Mouse (Mus musculus) thymus, adult 2 months (tissue): ENCODE measurements around the gene Adgra3. TPM values are rescaled to one million over a fixed set of nuclear protein-coding genes. Genes with fewer than 3 reads are reported as not detected.

Experiments
- DNase-seq: peaks from one replicate; pipeline ENCODE4 v3.0.0; 2021
- H3K27ac ChIP-seq: fragments of 200-500 bp; 2 replicates; pipeline ENCODE4 v1.5.1; 2012; ENCODE audit warnings: low read length, control low read depth; ENCODE audit not compliant: control insufficient read depth, insufficient read depth
- H3K27me3 ChIP-seq: fragments of 200-500 bp; 2 replicates; pipeline ENCODE4 v1.6.1; 2012; ENCODE audit warnings: mild to moderate bottlenecking, low read length, moderate library complexity, mixed read lengths; ENCODE audit not compliant: control insufficient read depth, insufficient read depth
- H3K36me3 ChIP-seq: fragments of 200-500 bp; 2 replicates; pipeline ENCODE4 v1.6.1; 2012; ENCODE audit warnings: mild to moderate bottlenecking, low read length, moderate library complexity; ENCODE audit not compliant: control insufficient read depth, insufficient read depth
- H3K4me1 ChIP-seq: fragments of 200-500 bp; replicated peaks from 2 replicates; pipeline ENCODE4 v1.6.1; 2012; ENCODE audit warnings: low read length; ENCODE audit not compliant: control insufficient read depth, insufficient read depth
- H3K4me3 ChIP-seq: fragments of 200-500 bp; 2 replicates; pipeline ENCODE4 v1.5.1; 2012; ENCODE audit warnings: mild to moderate bottlenecking, low read length, control low read depth, moderate library complexity; ENCODE audit not compliant: control insufficient read depth, insufficient read depth
- CTCF ChIP-seq: fragments of 200-500 bp; IDR thresholded peaks from 2 replicates; pipeline ENCODE4 v1.5.1; 2012; ENCODE audit warnings: mild to moderate bottlenecking, control low read depth, low read length, moderate library complexity, borderline replicate concordance; ENCODE audit not compliant: control insufficient read depth, poor library complexity, insufficient read depth; ENCODE audit errors: extremely low read depth
- POLR2A ChIP-seq: fragments of 200-500 bp; IDR thresholded peaks from 2 replicates; pipeline ENCODE4 v1.6.1; 2012; ENCODE audit warnings: mild to moderate bottlenecking, low read length, control low read depth, moderate library complexity; ENCODE audit not compliant: control insufficient read depth, poor library complexity, insufficient read depth; ENCODE audit errors: extremely low read depth
- WGBS: fragments of 180-500 bp; shearing (Covaris S2); methylation state at CpG from one replicate; pipeline ENCODE4 v1.1.7; 2018; 5-methylcytosine and 5-hydroxymethylcytosine counted together
- polyA plus RNA-seq: library from polyadenylated mRNA; depleted of rRNA; stranded (reverse); fragments of >200 nt; gene quantifications from 2 replicates; pipeline ENCODE4 v1.2.3, GENCODE M21; 2012

The Adgra3 gene
- polyA plus RNA-seq, 1 experiment: 5.1 TPM

- no peak for DNase-seq
- Histone ChIP-seq H3K27ac (no peak overlapping the region), H3K36me3 (no peaks in the 10 kb centered on the region), H3K4me1 (peaks cover 13% of the 10 kb centered on the region), H3K27me3 (no peaks in the 10 kb centered on the region), H3K4me3 (no peak overlapping the region)
- WGBS: 28% methylated on average over 6 of the region's 6 CpGs
- TF ChIP-seq POLR2A (no peak), CTCF (no peak)
Measured at GRCm38 (mm10) chr5:50024097-50024496, 34.7 kb downstream of the Adgra3 start.

GRCm38 (mm10) chr5:50015987-50016587, 42.7 kb downstream of the Adgra3 start:
- Histone ChIP-seq H3K27me3 (no peaks in the 10 kb centered on the region), H3K36me3 (no peaks in the 10 kb centered on the region), H3K4me1 (no peaks in the 10 kb centered on the region), H3K4me3 (no peak overlapping the region), H3K27ac (no peak overlapping the region)
- no peak for DNase-seq
- WGBS: 54% methylated on average over 5 of the region's 5 CpGs
- TF ChIP-seq CTCF (no peak), POLR2A (no peak)

GRCm38 (mm10) chr5:50015147-50015697, 43.6 kb downstream of the Adgra3 start:
- Histone ChIP-seq H3K4me1 (no peaks in the 10 kb centered on the region), H3K27ac (no peak overlapping the region), H3K4me3 (no peak overlapping the region), H3K36me3 (no peaks in the 10 kb centered on the region), H3K27me3 (no peaks in the 10 kb centered on the region)
- TF ChIP-seq CTCF: no peak
- WGBS: 33% methylated on average over 5 of the region's 5 CpGs
- no peak for DNase-seq

GRCm38 (mm10) chr5:50014658-50015057, 44.1 kb downstream of the Adgra3 start:
- H3K27me3 ChIP-seq: no peaks in the 10 kb centered on the region
- WGBS: 57% methylated on average over 7 of the region's 7 CpGs
- H3K4me3 ChIP-seq: no peak overlapping the region
- H3K27ac ChIP-seq: no peak overlapping the region
- DNase-seq: no peak
- TF ChIP-seq POLR2A (no peak), CTCF (no peak)
- H3K4me1 ChIP-seq: no peaks in the 10 kb centered on the region
- H3K36me3 ChIP-seq: no peaks in the 10 kb centered on the region

GRCm38 (mm10) chr5:50013965-50014364, 44.8 kb downstream of the Adgra3 start:
- Histone ChIP-seq H3K4me1 (no peaks in the 10 kb centered on the region), H3K36me3 (no peaks in the 10 kb centered on the region), H3K27me3 (no peaks in the 10 kb centered on the region), H3K4me3 (no peak overlapping the region), H3K27ac (no peak overlapping the region)
- no peak for TF ChIP-seq POLR2A
- TF ChIP-seq CTCF: no peak
- no peak for DNase-seq
- 71% methylated on average over 4 of the region's 4 CpGs for WGBS

GRCm38 (mm10) chr5:50008841-50009240, 50.0 kb downstream of the Adgra3 start:
- H3K27ac ChIP-seq: no peak overlapping the region
- no peak for DNase-seq
- no peaks in the 10 kb centered on the region for H3K36me3 ChIP-seq
- TF ChIP-seq POLR2A: no peak
- TF ChIP-seq CTCF: no peak
- H3K27me3 ChIP-seq: no peaks in the 10 kb centered on the region
- no peak overlapping the region for H3K4me3 ChIP-seq
- H3K4me1 ChIP-seq: no peaks in the 10 kb centered on the region
- 62% methylated on average over 4 of the region's 4 CpGs for WGBS

- WGBS: 96% methylated on average over 9 of the region's 9 CpGs
- no peak for DNase-seq
- Histone ChIP-seq H3K36me3 (no peaks in the 10 kb centered on the region), H3K27ac (no peak overlapping the region), H3K27me3 (no peaks in the 10 kb centered on the region), H3K4me1 (no peaks in the 10 kb centered on the region), H3K4me3 (no peak overlapping the region)
- TF ChIP-seq CTCF (no peak), POLR2A (no peak)
Measured at GRCm38 (mm10) chr5:50006915-50007658, 51.7 kb downstream of the Adgra3 start.
